15 mouse cellular contexts compared by ENCODE assay signal in the genomic region with DNA sequence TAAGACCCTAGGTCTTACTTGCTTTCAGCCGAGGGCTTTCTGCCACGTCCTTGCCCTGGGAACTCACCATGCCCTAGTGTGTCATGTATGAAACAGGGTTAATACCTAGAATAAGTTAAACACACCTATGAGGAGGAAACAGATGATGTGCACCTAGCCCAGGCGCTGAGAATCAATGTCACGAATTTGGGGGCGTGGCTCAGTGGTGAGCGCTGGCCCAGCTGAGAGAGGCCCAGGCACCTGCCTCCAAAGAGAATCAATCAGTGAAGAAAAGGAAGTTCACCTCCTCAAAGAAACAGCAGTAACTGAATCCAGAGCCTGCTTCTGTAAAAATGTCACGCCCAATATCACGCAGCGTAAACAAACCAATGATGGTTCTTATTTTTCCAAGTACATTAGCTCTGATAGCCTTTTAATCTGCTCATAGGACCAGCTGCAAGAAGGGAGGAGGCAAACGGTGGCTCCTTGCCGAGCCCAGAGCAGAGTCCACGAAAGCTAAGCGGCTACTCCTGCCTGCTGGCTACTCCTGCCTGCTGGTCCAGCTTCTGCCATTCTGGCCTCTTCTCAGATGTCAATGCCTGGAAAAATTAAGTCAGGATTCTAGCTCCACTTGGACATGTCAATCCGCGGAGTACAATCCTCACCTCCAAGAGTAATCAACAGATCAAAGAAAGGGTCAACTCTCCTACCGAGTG. TPM values are rescaled to one million over a fixed set of nuclear protein-coding genes. Genes with fewer than 3 reads are reported as not detected.
DNase-seq lines count a peak whose midpoint lies in the region; ATAC-seq lines count a peak whose summit lies in the region.
"Had no signal": no experiment of that assay in that cellular context is flagged by ENCODE, and none has a peak within 500 bp of the region (broad histone marks: within the 10 kb centered on the region; RNA-seq: fewer than 3 reads in every experiment).

No protein-coding gene starts in this region.

- H3K27me3 ChIP-seq in liver, embryonic 12.5 days (replicated peaks), result no peaks in the 10 kb centered on the region
- H3K27me3 ChIP-seq: limb, embryonic 15.5 days had no signal

- no peak for ATAC-seq in liver, embryonic 12.5 days
- ATAC-seq: hindbrain, embryonic 16.5 days had no signal

- H3K27ac ChIP-seq in liver, embryonic 12.5 days, result no peak overlapping the region
- H3K27ac ChIP-seq: limb, embryonic 15.5 days; midbrain, embryonic 10.5 days had no signal

- H3K9ac ChIP-seq in liver, embryonic 12.5 days, result no peak overlapping the region
- H3K9ac ChIP-seq: limb, embryonic 15.5 days had no signal

- no peaks in the 10 kb centered on the region for H3K9me3 ChIP-seq in liver, embryonic 12.5 days (replicated peaks)
- H3K9me3 ChIP-seq: limb, embryonic 15.5 days; midbrain, embryonic 10.5 days had no signal

- H3K4me3 ChIP-seq in liver, embryonic 12.5 days, result no peak overlapping the region
- H3K4me3 ChIP-seq: layer of hippocampus, adult 2 months; limb, embryonic 15.5 days; midbrain, embryonic 10.5 days had no signal

- 86% methylated on average over 16 of the region's 16 CpGs for WGBS in liver, embryonic 12.5 days (ENCODE audit: insufficient replicate concordance)

- peaks cover 58% of the 10 kb centered on the region for H3K36me3 ChIP-seq in liver, embryonic 12.5 days
- H3K36me3 ChIP-seq: limb, embryonic 15.5 days had no signal

- no peak overlapping the region for H3K4me2 ChIP-seq in liver, embryonic 12.5 days
- H3K4me2 ChIP-seq: limb, embryonic 15.5 days had no signal

- peak; percentile 62 to 72 for DNase-seq in cerebellum, adult 18-20 months
- no peak for DNase-seq in cerebellum, adult 8-10 months
- peak; percentile 3 for DNase-seq in liver
- peak; percentile 69 to 80 for DNase-seq in cerebellum, postnatal 14 days
- peak; percentile 71 for DNase-seq in kidney, postnatal 14 days
- no peak for DNase-seq in layer of hippocampus, adult 18-20 months (ENCODE audit: low spot score in 2 of 2)
- DNase-seq in neural tube, embryonic 10.5 days (ENCODE audit: extremely low spot score, low spot score), result no peak
- DNase-seq: adrenal gland, postnatal 10 days; heart, postnatal 10 days; lung, postnatal 14 days had no signal

- peaks cover 91% of the 10 kb centered on the region for H3K4me1 ChIP-seq in liver, embryonic 12.5 days

RNA-seq across cellular contexts. Expression of a gene that starts 23.9 kb away (rescaled TPM):
- 12.8 and 13.7 TPM in 2 replicates for polyA plus RNA-seq in liver, embryonic 12.5 days (2016; fragmentation: Nextera tagmentation; extraction: Ambion mirVana)
- total RNA-seq in layer of hippocampus, adult 18-20 months (2021), result 10 to 100 TPM; 75.0 to 80.8 TPM

Comparison
In these comparisons a context has a peak if more than half of its experiments do, and no peak if none do; other contexts are left out.
1. DNase-seq: peak in cerebellum, adult 18-20 months (2 of 2), liver (single experiment), cerebellum, postnatal 14 days (2 of 2) and kidney, postnatal 14 days (single experiment); none in cerebellum, adult 8-10 months (single experiment), layer of hippocampus, adult 18-20 months (0 of 2) and neural tube, embryonic 10.5 days (single experiment).